Mouse (Mus musculus) cortical plate, adult 2 months (tissue): ENCODE results near the gene Gstm7.

Experiments used
- CTCF ChIP-seq: fragments of 200-500 bp; IDR thresholded peaks from 2 replicates; pipeline ENCODE4 v1.5.1; 2011; ENCODE audit warnings: mild to moderate bottlenecking, control low read depth, low read length; ENCODE audit not compliant: insufficient read depth; ENCODE audit errors: extremely low read depth
- POLR2A ChIP-seq: fragments of 200-500 bp; IDR thresholded peaks from 2 replicates; pipeline ENCODE4 v1.6.1; 2011; ENCODE audit warnings: mild to moderate bottlenecking, low read length, control low read depth; ENCODE audit not compliant: insufficient read depth; ENCODE audit errors: extremely low read depth

GRCm38 (mm10) chr3:107898691-107899090 is 32.9 kb downstream of the Gstm7 start:
- TF ChIP-seq CTCF: no peak
- no peak for TF ChIP-seq POLR2A
